Mouse (Mus musculus) lung, embryonic 15.5 days (tissue): ENCODE data around the gene Zfand2a. TPM values are rescaled to one million over a fixed set of nuclear protein-coding genes. Genes with fewer than 3 reads are reported as not detected.

ENCODE experiments used
- ATAC-seq: fragments of 200-750 bp; cut with Nextera tagmentation; 2 replicates; pipeline ENCODE4 v1.8.0; 2017; ENCODE audit warnings: moderate number of reproducible peaks, borderline replicate concordance; ENCODE audit not compliant: low FRiP score, low TSS enrichment; ENCODE audit errors: extremely low read depth
- H3K27ac ChIP-seq: fragments of 300-500 bp; sonication (generic); 2 replicates; pipeline ENCODE4 v1.5.1; 2015; ENCODE audit warnings: moderate library complexity, mild to moderate bottlenecking, inconsistent platforms
- H3K27me3 ChIP-seq: fragments of 300-500 bp; sonication (generic); 2 replicates; pipeline ENCODE4 v1.6.1; 2015; ENCODE audit warnings: inconsistent platforms
- H3K36me3 ChIP-seq: fragments of 300-500 bp; sonication (generic); 2 replicates; pipeline ENCODE4 v1.6.1; 2015; ENCODE audit warnings: inconsistent platforms
- H3K4me1 ChIP-seq: fragments of 300-500 bp; sonication (generic); 2 replicates; pipeline ENCODE4 v1.6.1; 2015; ENCODE audit warnings: inconsistent platforms
- H3K4me2 ChIP-seq: fragments of 300-500 bp; sonication (generic); 2 replicates; pipeline ENCODE4 v1.6.1; 2015; ENCODE audit warnings: inconsistent platforms, mild to moderate bottlenecking, moderate library complexity
- H3K4me3 ChIP-seq: fragments of 300-500 bp; sonication (generic); 2 replicates; pipeline ENCODE4 v1.5.1; 2015; ENCODE audit warnings: mild to moderate bottlenecking, inconsistent platforms
- H3K9ac ChIP-seq: fragments of 300-500 bp; sonication (generic); 2 replicates; pipeline ENCODE4 v1.6.1; 2015; ENCODE audit warnings: inconsistent platforms
- H3K9me3 ChIP-seq: fragments of 300-500 bp; sonication (generic); 2 replicates; pipeline ENCODE4 v1.6.1; 2016; ENCODE audit warnings: inconsistent platforms
- WGBS: fragments of 180-500 bp; shearing (Covaris S2); methylation state at CpG from one replicate; pipeline ENCODE4 v1.1.7; 2015; 5-methylcytosine and 5-hydroxymethylcytosine counted together
- polyA plus RNA-seq: library from polyadenylated mRNA; unstranded; fragments of >200 nt; fragmentation: Nextera tagmentation; extraction: Ambion mirVana; gene quantifications from 2 replicates; pipeline ENCODE4 v1.2.1, GENCODE M21; 2015

Gene Zfand2a
- polyA plus RNA-seq, 1 experiment from 2014 or later, result 9.5 TPM

DNA sequence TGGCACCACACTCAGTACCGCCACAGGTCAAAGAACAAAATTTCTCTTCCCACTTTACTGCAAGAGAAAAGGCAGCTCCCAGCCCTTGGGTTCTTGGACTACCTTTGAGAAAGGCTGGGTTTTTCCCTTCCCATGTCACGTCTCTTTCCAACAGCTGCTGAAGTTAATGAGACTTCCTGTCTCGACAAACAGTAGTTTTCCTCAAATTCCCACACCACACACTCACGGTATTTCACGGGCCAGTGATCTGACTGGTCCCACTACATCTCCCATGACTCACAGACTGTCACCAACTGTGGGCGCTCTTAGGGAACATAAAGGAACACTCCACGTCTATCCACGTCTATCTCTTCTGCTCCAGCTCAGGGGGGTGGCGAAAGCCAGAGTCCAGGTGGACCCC lies 59.2 kb downstream of the Zfand2a start:
- Histone ChIP-seq H3K4me2 (no peak overlapping the region), H3K9ac (no peak overlapping the region), H3K27me3 (no peaks in the 10 kb centered on the region), H3K4me1 (peaks cover 52% of the 10 kb centered on the region), H3K4me3 (no peak overlapping the region), H3K27ac (no peak overlapping the region), H3K9me3 (no peaks in the 10 kb centered on the region), H3K36me3 (no peaks in the 10 kb centered on the region)
- 64% methylated on average over 9 of the region's 9 CpGs for WGBS
- ATAC-seq, result no peak

DNA sequence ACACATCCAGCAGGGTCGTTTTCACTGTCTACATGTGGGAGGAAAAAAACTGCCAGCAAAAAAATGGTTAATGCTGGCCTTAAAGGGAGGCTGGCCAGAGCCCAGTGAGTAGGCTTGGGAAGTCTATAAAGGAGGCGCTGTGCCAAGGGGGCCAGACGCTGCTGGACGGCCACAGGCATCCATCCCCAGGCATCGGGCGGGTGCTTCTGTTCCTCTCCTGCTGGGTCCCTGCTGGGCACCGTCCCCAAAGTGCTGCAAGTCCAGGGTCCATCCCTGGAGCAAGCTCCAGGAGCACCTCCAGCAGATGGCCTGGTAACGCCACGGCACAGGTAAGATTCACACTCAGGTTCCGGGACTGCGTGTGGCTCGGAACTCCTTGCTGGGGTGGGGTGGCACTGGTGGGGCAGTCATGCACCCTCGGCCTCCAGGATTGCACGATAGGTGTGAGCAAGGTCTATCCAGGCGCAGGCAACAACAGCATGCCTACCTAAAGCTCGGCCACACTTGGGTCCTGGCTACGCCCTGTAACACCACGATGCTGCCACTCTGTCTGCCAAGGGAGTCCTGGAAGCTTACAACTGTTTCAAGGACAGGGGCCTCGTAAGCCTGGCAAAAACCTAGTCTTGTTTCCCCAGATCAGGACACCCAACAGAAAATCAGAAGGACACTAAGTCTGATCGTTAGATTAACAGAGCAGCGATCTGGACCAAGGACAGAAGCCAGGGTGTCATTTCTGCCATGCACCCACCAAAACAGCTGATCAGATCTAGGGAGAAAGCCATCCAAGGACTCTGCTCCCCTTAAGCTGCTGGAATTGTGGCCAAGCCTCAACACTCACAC lies 61.1 kb downstream of the Zfand2a start, which contains the start of gene Gper1:
Gene Gper1, plus strand, starts transcription at position 126 of the 840 bp plus-strand sequence.
- H3K4me3 ChIP-seq, result peak within 1 kb of the TSS; percentile 41
- H3K36me3 ChIP-seq, result no peaks in the 10 kb centered on the region
- peak within 1 kb of the TSS; percentile 45; the same call in 1 of the 2 replicates for H3K27ac ChIP-seq
- H3K9ac ChIP-seq, result peak within 1 kb of the TSS; percentile 37
- WGBS, result 41% methylated on average over 21 of the region's 21 CpGs
- peaks cover 41% of the 10 kb centered on the region for H3K4me1 ChIP-seq
- ATAC-seq, result peak; percentile 63; the same call in 1 of the 2 replicates
- peak within 1 kb of the TSS; percentile 60 for H3K4me2 ChIP-seq
- H3K9me3 ChIP-seq, result no peaks in the 10 kb centered on the region
- H3K27me3 ChIP-seq, result no peaks in the 10 kb centered on the region

Other genes starting within 250 kb of the Zfand2a start
- gene Get4, start 232.2 kb downstream of the Zfand2a start, polyA plus RNA-seq, result 186 TPM in 2 replicates
- gene Adap1, start 158.9 kb downstream of the Zfand2a start, polyA plus RNA-seq, result 5.8 and 6.2 TPM in 2 replicates
- gene Cox19, start 133.1 kb downstream of the Zfand2a start, polyA plus RNA-seq, result 89.6 and 92.9 TPM in 2 replicates
- gene Cyp2w1, start 131.9 kb downstream of the Zfand2a start, polyA plus RNA-seq, result 0.10 TPM in 1 of 2 replicates, not detected in the other
- 5.2 and 6.3 TPM in 2 replicates for gene Gpr146, start 106.9 kb downstream of the Zfand2a start, polyA plus RNA-seq
- 0.86 and 1.0 TPM in 2 replicates for gene C130050O18Rik, start 79.3 kb downstream of the Zfand2a start, polyA plus RNA-seq
- 6.1 and 6.6 TPM in 2 replicates for gene Gper1, start 61.4 kb downstream of the Zfand2a start, polyA plus RNA-seq
- 40.0 and 41.8 TPM in 2 replicates for gene 3110082I17Rik, start 24.0 kb downstream of the Zfand2a start, polyA plus RNA-seq
- 0.09 TPM in 1 of 2 replicates, not detected in the other for gene Uncx, start 58.9 kb upstream of the Zfand2a start, polyA plus RNA-seq